Mouse (Mus musculus): ENCODE data around the gene Pde4a. TPM values are rescaled to one million over a fixed set of nuclear protein-coding genes. Genes with fewer than 3 reads are reported as not detected.
A peak's percentile ranks its signal among the peaks of the same experiment; 100 is the strongest.

Gene Pde4a
- polyA plus RNA-seq, 1 experiment, result 12.4 TPM

DNA sequence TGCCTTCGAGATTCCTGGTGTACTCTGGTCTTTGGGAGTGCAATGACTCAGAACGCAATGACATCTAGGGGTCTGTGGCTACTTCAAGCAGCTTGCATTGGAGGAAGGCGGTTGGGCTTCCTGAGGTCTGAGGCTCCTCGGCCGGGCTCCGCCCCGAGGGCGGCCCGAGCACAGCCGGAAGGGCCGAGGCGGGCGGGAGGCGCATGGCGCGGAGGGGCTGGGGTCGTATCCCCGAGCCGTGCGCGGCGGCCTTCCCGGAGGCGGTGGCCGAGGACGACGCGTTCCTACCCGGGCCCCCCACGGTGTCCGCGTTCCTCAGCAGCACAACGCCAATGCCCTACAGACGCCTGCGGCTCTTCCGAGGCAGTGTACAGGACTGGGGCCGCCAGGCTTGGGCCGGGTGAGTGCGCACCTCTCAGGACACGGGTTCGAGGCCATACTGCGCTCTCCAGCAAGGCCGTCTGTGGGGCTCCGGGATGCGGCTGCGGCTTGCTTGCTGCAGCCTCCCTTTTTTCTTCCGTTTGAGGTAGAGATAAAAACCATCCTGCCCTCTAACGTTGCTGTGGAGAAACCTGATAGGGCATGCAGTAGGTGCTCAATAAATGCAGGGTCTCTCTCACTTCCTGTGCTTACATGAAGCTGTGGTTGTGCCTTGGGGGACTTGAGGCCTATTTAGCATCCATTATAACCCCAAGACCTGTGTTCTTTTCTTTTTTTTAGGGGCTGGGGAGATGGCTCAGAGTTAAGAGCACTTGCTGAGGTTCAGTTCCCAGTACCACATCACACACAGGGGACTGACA is 16.1 kb downstream of the Pde4a start:
- H3K4me3 ChIP-seq (ENCODE audit: extremely low read depth, insufficient read depth, insufficient read length), result peak overlapping the region; percentile 55
- WGBS, result 5% methylated on average over 48 of the region's 48 CpGs
- no peak for DNase-seq (ENCODE audit: low read depth in 1 of 2, low spot score in 2 of 2)
- no peaks in the 10 kb centered on the region for H3K36me3 ChIP-seq (ENCODE audit: control insufficient read depth, insufficient read depth, low read length)
- TF ChIP-seq CTCF (IDR thresholded peaks at IDR 0.05; ENCODE audit: extremely low read depth, insufficient read depth, insufficient read length, insufficient replicate concordance) (no peak), POLR2A (IDR thresholded peaks at IDR 0.05; ENCODE audit: low read depth, low read length) (no peak)
- peaks cover 14% of the 10 kb centered on the region for H3K4me1 ChIP-seq (ENCODE audit: control insufficient read depth, insufficient read depth, insufficient read length)
- no peaks in the 10 kb centered on the region for H3K27me3 ChIP-seq (ENCODE audit: control insufficient read depth, insufficient read depth, low read length)
- no peak overlapping the region for H3K27ac ChIP-seq (ENCODE audit: insufficient read depth, low read length)

DNA sequence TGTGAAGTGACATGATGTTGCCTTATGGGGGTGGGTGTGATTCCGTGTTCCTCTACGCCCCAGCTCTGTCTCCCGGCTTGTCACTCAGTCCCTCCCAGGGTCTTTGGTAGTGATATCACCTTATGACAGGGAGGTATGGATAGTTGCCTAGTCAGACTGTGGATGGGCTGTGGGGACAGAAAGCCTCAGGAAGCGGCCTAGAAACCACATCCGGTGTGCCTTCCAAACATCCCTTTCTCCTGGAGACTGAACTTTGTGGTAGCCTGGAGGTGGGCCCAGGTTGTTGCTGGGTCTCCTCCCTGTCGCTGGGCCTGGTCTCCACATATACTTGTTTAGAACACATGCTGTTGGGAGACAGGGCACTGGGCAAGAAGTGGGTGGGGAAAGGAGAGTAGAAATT is 17.9 kb downstream of the Pde4a start:
- no peaks in the 10 kb centered on the region for H3K36me3 ChIP-seq (ENCODE audit: control insufficient read depth, insufficient read depth, low read length)
- DNase-seq (ENCODE audit: low read depth in 1 of 2, low spot score in 2 of 2), result no peak
- no peak overlapping the region for H3K4me3 ChIP-seq (ENCODE audit: extremely low read depth, insufficient read depth, insufficient read length)
- TF ChIP-seq CTCF (IDR thresholded peaks at IDR 0.05; ENCODE audit: extremely low read depth, insufficient read depth, insufficient read length, insufficient replicate concordance), result no peak
- no peak for TF ChIP-seq POLR2A (IDR thresholded peaks at IDR 0.05; ENCODE audit: low read depth, low read length)
- peaks cover 14% of the 10 kb centered on the region for H3K4me1 ChIP-seq (ENCODE audit: control insufficient read depth, insufficient read depth, insufficient read length)
- WGBS, result 46% methylated on average over 6 of the region's 6 CpGs
- H3K27ac ChIP-seq (ENCODE audit: insufficient read depth, low read length), result no peak overlapping the region
- H3K27me3 ChIP-seq (ENCODE audit: control insufficient read depth, insufficient read depth, low read length), result no peaks in the 10 kb centered on the region

DNA sequence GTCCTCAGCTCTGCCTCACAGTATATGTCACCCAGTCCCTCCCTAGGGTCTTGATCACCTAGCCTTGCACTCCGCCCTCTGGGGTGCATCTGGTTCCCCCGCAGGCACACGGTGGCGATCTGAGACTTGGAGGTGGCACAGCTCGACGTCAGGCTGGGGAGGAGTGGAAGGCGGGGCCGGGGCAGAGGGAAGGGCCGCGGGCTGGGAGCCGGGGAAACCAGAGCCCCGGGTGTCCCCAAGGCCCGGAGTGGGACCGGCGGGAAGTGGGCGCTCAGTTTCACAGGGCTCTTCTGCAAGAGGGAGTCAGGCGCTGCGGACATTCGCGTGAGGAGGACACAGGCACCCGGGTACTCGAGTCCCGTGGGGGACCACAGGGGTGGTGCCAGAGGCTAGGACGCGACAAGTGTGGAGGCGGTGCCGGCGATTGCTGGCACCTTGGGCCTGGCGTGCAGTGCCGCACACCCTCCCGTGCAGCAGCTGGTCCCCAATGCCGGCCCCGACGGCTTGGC is 18.4 kb downstream of the Pde4a start:
- DNase-seq (ENCODE audit: low read depth in 1 of 2, low spot score in 2 of 2), result peak in 1 of 2 experiments; percentile 66
- 2% methylated on average over 34 of the region's 34 CpGs for WGBS

DNA sequence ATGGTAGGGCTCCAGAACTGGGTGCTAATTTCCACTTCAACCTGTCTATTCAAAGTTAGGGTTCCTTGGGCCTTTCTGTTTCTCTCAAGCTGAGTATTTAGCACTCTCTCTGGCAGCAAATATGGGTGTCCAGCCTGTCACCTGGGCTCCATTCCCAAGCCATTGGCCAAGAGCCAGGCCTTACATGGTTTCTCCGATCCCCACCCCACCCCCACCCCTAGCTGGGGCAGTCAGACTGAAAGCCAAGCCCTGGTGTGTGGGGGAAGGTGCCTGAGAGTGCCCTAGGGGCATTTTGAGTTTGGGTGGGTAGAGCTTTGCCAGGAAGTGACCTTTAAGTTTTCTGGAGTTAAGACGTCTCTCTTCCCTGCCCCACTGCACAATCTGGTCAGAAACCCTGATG is 19.2 kb downstream of the Pde4a start:
- no peak overlapping the region for H3K27ac ChIP-seq (ENCODE audit: insufficient read depth, low read length)
- WGBS, result 62% methylated on average over 2 of the region's 2 CpGs
- H3K4me1 ChIP-seq (ENCODE audit: control insufficient read depth, insufficient read depth, insufficient read length), result peaks cover 14% of the 10 kb centered on the region
- H3K27me3 ChIP-seq (ENCODE audit: control insufficient read depth, insufficient read depth, low read length), result no peaks in the 10 kb centered on the region
- no peaks in the 10 kb centered on the region for H3K36me3 ChIP-seq (ENCODE audit: control insufficient read depth, insufficient read depth, low read length)
- no peak overlapping the region for H3K4me3 ChIP-seq (ENCODE audit: extremely low read depth, insufficient read depth, insufficient read length)
- DNase-seq (ENCODE audit: low read depth in 1 of 2, low spot score in 2 of 2), result no peak
- no peak for TF ChIP-seq POLR2A (IDR thresholded peaks at IDR 0.05; ENCODE audit: low read depth, low read length)
- no peak for TF ChIP-seq CTCF (IDR thresholded peaks at IDR 0.05; ENCODE audit: extremely low read depth, insufficient read depth, insufficient read length, insufficient replicate concordance)

More for the DNA sequence above, 18.4 kb downstream of the Pde4a start:
- Histone ChIP-seq H3K4me1 (ENCODE audit: control insufficient read depth, insufficient read depth, insufficient read length) (peaks cover 14% of the 10 kb centered on the region), H3K36me3 (ENCODE audit: control insufficient read depth, insufficient read depth, low read length) (no peaks in the 10 kb centered on the region), H3K27me3 (ENCODE audit: control insufficient read depth, insufficient read depth, low read length) (no peaks in the 10 kb centered on the region), H3K4me3 (ENCODE audit: extremely low read depth, insufficient read depth, insufficient read length) (peak overlapping the region; percentile 54), H3K27ac (ENCODE audit: insufficient read depth, low read length) (no peak overlapping the region)
- no peak for TF ChIP-seq POLR2A (IDR thresholded peaks at IDR 0.05; ENCODE audit: low read depth, low read length)
- TF ChIP-seq CTCF (IDR thresholded peaks at IDR 0.05; ENCODE audit: extremely low read depth, insufficient read depth, insufficient read length, insufficient replicate concordance), result peak; percentile 22; the same call in 1 of the 2 replicates

DNA sequence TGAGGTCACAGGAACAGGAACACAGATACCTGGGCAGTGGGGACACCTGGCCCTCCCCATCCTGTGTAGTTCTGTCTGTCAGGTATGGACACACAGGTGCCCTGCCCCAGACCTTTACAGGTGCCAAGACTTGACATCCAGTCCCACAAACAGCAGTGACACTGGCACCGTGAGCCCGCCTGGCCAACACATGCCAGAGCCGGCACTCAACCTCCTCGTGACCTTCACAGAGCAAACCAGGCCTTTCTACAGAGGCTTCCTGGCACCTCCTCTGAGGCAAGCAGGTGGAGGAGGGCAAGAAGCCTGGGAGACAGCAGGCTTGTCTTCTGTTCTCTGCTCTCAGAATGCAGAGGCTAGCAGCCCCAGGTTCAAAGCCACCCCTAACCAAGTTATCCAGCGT is 19.9 kb downstream of the Pde4a start:
- peaks cover 14% of the 10 kb centered on the region for H3K4me1 ChIP-seq (ENCODE audit: control insufficient read depth, insufficient read depth, insufficient read length)
- H3K36me3 ChIP-seq (ENCODE audit: control insufficient read depth, insufficient read depth, low read length), result no peaks in the 10 kb centered on the region
- no peak for TF ChIP-seq POLR2A (IDR thresholded peaks at IDR 0.05; ENCODE audit: low read depth, low read length)
- no peak for TF ChIP-seq CTCF (IDR thresholded peaks at IDR 0.05; ENCODE audit: extremely low read depth, insufficient read depth, insufficient read length, insufficient replicate concordance)
- H3K4me3 ChIP-seq (ENCODE audit: extremely low read depth, insufficient read depth, insufficient read length), result no peak overlapping the region
- no peak for DNase-seq (ENCODE audit: low read depth in 1 of 2, low spot score in 2 of 2)
- H3K27ac ChIP-seq (ENCODE audit: insufficient read depth, low read length), result no peak overlapping the region
- no peaks in the 10 kb centered on the region for H3K27me3 ChIP-seq (ENCODE audit: control insufficient read depth, insufficient read depth, low read length)
- 92% methylated on average over 5 of the region's 5 CpGs for WGBS

DNA sequence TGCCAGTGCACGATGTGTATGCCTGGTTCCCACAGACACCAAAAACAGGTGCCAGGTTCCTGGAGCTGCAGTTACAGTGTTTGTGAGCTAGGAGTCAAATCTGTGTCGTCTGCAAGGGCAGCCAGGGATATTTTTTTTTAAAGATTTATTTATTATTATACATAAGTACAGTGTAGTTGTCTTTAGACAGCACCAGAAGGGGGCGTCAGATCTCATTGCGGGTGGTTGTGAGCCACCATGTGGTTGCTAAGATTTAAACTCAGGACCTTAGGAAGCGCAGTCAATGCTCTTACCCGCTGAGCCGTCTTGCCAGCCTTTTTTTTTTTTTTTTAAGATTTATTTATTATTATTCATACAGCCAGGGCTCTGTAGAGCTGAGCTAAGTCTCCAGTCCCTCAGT is 24.4 kb downstream of the Pde4a start:
- 49% methylated on average over 7 of the region's 7 CpGs for WGBS
- Histone ChIP-seq H3K36me3 (ENCODE audit: control insufficient read depth, insufficient read depth, low read length) (no peaks in the 10 kb centered on the region), H3K27ac (ENCODE audit: insufficient read depth, low read length) (no peak overlapping the region), H3K27me3 (ENCODE audit: control insufficient read depth, insufficient read depth, low read length) (no peaks in the 10 kb centered on the region), H3K4me1 (ENCODE audit: control insufficient read depth, insufficient read depth, insufficient read length) (peaks cover 5% of the 10 kb centered on the region; the same call in 1 of the 2 replicates), H3K4me3 (ENCODE audit: extremely low read depth, insufficient read depth, insufficient read length) (no peak overlapping the region)
- TF ChIP-seq CTCF (IDR thresholded peaks at IDR 0.05; ENCODE audit: extremely low read depth, insufficient read depth, insufficient read length, insufficient replicate concordance) (peak; percentile 11; the same call in 1 of the 2 replicates), POLR2A (IDR thresholded peaks at IDR 0.05; ENCODE audit: low read depth, low read length) (no peak)
- DNase-seq (ENCODE audit: low read depth in 1 of 2, low spot score in 2 of 2), result peak in 1 of 2 experiments; percentile 39

DNA sequence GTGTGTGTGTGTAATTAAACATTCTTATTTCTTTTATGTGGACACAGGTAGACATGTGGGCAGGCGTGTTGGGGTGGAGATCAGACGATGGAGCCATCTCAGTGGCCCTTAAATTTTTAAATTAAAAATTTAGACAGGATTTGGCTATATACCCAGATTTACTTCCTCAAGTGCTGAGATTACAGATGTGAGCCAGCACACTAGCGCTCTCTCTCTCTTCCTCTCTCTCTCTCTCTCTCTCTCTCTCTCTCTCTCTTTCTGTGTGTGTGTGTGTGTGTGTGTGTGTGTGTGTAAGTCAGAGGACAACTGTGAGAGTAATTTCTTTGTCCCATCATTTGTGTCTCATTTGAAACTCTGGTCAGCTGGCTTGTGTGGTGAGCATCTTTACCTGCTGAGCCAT is 25.2 kb downstream of the Pde4a start:
- WGBS, result 82% methylated on average over 3 of the region's 3 CpGs
- H3K27ac ChIP-seq (ENCODE audit: insufficient read depth, low read length), result no peak overlapping the region

More for the DNA sequence above, 25.2 kb downstream of the Pde4a start:
- Histone ChIP-seq H3K4me3 (ENCODE audit: extremely low read depth, insufficient read depth, insufficient read length) (no peak overlapping the region), H3K4me1 (ENCODE audit: control insufficient read depth, insufficient read depth, insufficient read length) (peaks cover 10% of the 10 kb centered on the region; the same call in 1 of the 2 replicates), H3K27me3 (ENCODE audit: control insufficient read depth, insufficient read depth, low read length) (no peaks in the 10 kb centered on the region), H3K36me3 (ENCODE audit: control insufficient read depth, insufficient read depth, low read length) (no peaks in the 10 kb centered on the region)
- no peak for TF ChIP-seq POLR2A (IDR thresholded peaks at IDR 0.05; ENCODE audit: low read depth, low read length)
- no peak for TF ChIP-seq CTCF (IDR thresholded peaks at IDR 0.05; ENCODE audit: extremely low read depth, insufficient read depth, insufficient read length, insufficient replicate concordance)
- DNase-seq (ENCODE audit: low read depth in 1 of 2, low spot score in 2 of 2), result no peak

Measured in spleen, adult 2 months (tissue).